Mouse (Mus musculus) bone marrow, adult 2 months (tissue): ENCODE data around the gene BC024978.

Experiments used
- CTCF ChIP-seq: fragments of 200-500 bp; IDR thresholded peaks from 2 replicates; pipeline ENCODE4 v1.5.1; 2011; ENCODE audit warnings: low read length, control low read depth; ENCODE audit not compliant: control insufficient read depth, insufficient read depth
- POLR2A ChIP-seq: fragments of 200-500 bp; IDR thresholded peaks from 2 replicates; pipeline ENCODE4 v1.6.1; 2011; ENCODE audit warnings: low read depth, mild to moderate bottlenecking, control low read depth, low read length, borderline replicate concordance; ENCODE audit not compliant: control insufficient read depth

DNA sequence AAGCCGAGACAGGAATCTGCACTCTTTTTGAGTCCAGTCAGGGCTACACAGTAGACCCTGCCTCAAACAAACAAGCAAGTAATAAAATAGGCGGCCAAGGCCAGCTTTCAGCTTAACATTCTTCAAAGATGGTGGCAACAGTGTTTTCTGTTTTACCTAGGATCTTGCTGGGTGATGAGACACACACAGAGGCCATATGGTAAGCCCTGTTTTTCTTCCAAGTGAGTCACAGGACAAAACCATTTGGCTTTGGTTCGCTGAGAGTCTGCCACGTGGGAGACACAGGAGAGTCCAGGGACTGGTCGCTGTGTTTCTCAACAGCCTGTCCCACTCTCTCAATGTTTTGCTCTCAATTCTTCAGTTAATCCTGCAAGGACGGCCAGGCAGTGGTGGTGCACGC lies 23.0 kb downstream of the BC024978 start:
- TF ChIP-seq CTCF (no peak), POLR2A (no peak)
